Mouse (Mus musculus): ENCODE measurements around the gene Net1. TPM values are rescaled to one million over a fixed set of nuclear protein-coding genes. Genes with fewer than 3 reads are reported as not detected.

Gene Net1
- polyA plus RNA-seq, 2 experiments from 2014 or later = 25.3 to 27.0 TPM

Other genes starting within 250 kb of the Net1 start
- gene Calml3, start 113.9 kb downstream of the Net1 start, polyA plus RNA-seq (2017; shearing (Covaris generic)) = not detected
- not detected for gene Calm4, start 80.5 kb downstream of the Net1 start, polyA plus RNA-seq (2017; shearing (Covaris generic))
- not detected for gene Calm5, start 64.0 kb downstream of the Net1 start, polyA plus RNA-seq (2017; shearing (Covaris generic))
- under 1 TPM in 1 of 2 experiments, not detected in 1; 0.33 TPM for gene Tubal3, start 54 bp upstream of the Net1 start, polyA plus RNA-seq (2017; shearing (Covaris generic))
- gene Ucn3, start 27.1 kb upstream of the Net1 start, polyA plus RNA-seq (2017; shearing (Covaris generic)) = not detected
- gene Akr1c14, start 130.8 kb upstream of the Net1 start, polyA plus RNA-seq (2017; shearing (Covaris generic)) = not detected
- under 1 TPM in 1 of 2 experiments, not detected in 1; 0.28 TPM for gene Akr1c18, start 232.4 kb upstream of the Net1 start, polyA plus RNA-seq (2017; shearing (Covaris generic))

Data from activated CD4-positive, CD25-positive, alpha-beta regulatory T cell, adult 4 months (primary cell).